Mouse (Mus musculus): ENCODE results near the gene Vmn1r95.
"Not testable (repeated sequence)": the region's sequence is repeated elsewhere in the genome, so short reads cannot be mapped to it uniquely, and the experiment has no call there.

The Vmn1r95 gene

DNA sequence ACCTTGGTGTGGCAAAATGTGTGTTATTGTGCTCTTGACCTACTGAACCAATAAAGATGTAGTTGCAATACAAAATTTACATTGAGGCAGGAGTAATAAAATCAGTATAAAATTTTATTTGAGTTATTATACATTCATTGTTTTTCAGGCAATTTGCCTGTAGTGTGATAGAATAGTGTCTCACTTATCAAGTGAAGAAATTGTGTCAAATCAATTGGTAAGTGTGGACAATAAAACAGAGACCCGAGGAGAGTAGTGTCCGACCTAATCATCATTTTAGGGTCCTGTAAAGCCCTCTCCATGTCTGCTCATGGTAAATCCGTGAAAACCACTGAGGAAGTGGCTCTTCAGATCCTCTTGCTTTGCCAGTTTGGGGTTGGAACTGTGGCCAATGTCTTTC lies at the start of gene Vmn1r95:
Vmn1r95 (plus strand) TSS at position 301 of the 400 bp plus-strand sequence.
- in situ Hi-C loops (cut with MseI, MboI), result not testable (repeated sequence)

DNA sequence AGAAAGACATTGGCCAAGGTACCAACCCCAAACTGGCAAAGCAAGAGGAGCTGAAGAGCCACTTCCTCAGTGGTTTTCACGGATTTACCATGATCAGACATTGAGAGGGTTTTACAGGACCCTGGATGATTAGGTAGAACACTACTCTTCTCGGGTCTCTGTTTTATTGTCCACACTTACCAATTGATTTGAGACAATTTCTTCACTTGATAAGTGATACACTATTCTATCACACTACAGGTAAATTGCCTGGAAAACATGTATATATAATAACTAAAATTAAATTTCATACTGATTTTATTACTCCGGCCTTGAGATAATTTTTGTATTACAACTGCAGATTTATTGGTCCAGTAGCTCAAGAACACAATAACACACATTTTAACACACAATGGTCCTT lies 25.2 kb upstream of the Vmn1r95 start, which contains the start of gene Vmn1r94:
Vmn1r94 (minus strand) TSS at position 101 of the 400 bp plus-strand sequence.
- in situ Hi-C loops (cut with MseI, MboI), result not testable (repeated sequence)

DNA sequence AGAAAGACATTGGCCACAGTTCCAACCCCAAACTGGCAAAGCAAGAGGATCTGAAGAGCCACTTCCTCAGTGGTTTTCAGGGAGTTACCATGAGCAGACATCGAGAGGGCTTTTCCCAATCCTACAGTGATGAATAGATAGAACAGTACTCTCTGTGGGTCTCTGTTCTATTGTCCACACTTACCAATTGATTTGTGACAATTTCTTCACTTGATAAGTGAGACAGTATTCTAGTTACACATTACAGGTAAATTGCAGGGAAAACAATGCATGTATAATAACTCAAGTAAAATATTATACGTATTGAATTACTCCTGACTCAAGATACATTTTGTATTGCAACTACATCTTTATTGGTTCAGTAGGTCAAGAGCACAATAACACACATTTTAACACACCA lies 12.0 kb downstream of the Vmn1r95 start, which contains the start of gene Gm6164:
Gm6164 (minus strand) TSS at position 101 of the 400 bp plus-strand sequence.
- in situ Hi-C loops (cut with MseI, MboI), result not testable (repeated sequence)

DNA sequence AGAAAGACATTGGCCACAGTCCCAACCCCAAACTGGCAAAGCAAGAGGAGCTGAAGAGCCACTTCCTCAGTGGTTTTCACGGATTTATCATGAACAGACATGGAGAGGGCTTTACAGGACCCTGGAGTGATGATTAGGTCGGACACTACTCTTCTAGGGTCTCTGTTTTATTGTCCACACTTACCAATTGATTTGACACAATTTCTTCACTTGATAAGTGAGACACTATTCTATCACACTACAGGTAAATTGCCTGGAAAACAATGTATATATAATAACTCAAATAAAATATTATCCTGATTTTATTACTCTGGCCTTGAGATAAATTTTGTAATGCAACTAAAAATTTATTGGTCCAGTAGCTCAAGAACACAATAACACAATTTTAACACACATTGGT lies 40.2 kb downstream of the Vmn1r95 start, which contains the start of gene Gm4498:
Gm4498 (minus strand) TSS at position 101 of the 400 bp plus-strand sequence.
- in situ Hi-C loops (cut with MseI, MboI), result not testable (repeated sequence)
